Mouse (Mus musculus): Measurements from ENCODE around the gene Rfwd3. TPM values are rescaled to one million over a fixed set of nuclear protein-coding genes. Genes with fewer than 3 reads are reported as not detected.
"Not testable (repeated sequence)": the region's sequence is repeated elsewhere in the genome, so short reads cannot be mapped to it uniquely, and the experiment has no call there.

The Rfwd3 gene
- polyA plus RNA-seq, 1 experiment from 2014 or later, result 56.5 TPM

DNA sequence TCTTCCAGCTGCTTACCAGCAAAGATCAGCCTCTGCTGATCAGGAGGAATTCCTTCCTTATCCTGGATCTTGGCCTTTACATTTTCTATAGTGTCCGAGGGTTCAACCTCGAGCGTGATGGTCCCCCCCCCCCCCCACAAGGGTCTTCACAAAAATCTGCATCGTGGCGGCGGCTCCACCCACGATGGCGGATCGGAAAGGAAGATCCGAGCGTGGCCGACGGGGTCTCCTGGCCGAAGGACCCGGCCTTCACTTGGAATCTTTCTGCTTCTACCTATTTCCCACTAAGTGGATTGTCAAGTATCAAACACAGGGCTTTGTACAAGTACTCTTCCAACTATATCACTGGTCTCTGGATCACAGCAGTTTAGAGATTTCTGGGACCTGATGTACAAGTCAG is 10.0 kb upstream of the Rfwd3 start:
- not testable (repeated sequence) for H3K4me2 ChIP-seq (replicated peaks); H3K36me3 ChIP-seq; H3K9ac ChIP-seq; H3K4me3 ChIP-seq; H3K27ac ChIP-seq; ATAC-seq (ENCODE audit: low FRiP score, low read depth); H3K9me3 ChIP-seq; H3K4me1 ChIP-seq; H3K27me3 ChIP-seq (replicated peaks)
- 90% methylated on average over 15 of the region's 15 CpGs for WGBS

DNA sequence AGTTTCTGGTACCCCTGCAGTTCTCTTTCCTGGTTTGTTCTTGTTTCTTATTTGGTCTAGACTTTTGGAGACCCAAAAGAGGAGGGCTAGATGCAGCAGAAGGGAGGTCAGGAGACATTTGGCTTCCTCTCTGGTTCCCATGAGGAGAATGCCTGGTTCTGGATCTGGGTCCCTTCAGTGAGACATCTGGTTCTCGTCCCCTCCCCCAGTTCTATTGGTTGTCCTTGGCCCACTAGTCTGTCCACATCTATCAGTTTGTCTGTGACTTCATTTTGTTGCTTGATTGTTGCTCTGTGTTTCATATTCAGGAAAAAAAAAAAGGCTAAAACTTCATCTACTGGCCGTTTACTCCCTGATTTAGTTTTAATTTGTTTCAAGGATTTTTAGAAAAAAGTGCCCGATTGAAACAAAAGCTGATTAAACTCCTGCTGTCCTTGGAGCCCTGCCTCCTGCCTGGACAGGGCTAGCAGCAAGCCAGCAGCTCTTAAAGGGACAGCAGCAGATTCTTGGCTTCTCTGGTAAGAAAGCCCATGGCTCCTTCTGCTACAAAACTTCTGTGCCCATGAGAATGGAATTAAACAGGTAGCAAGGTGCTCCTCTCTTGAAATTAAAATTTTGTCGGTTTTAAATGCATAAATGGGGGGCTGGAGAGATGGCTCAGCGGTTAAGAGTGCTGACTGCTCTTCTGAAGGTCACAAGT is 5.2 kb upstream of the Rfwd3 start:
- no peak for ATAC-seq (ENCODE audit: low FRiP score, low read depth)
- Histone ChIP-seq H3K27ac (no peak overlapping the region), H3K27me3 (replicated peaks) (no peaks in the 10 kb centered on the region), H3K9me3 (no peaks in the 10 kb centered on the region), H3K4me2 (replicated peaks) (no peak overlapping the region), H3K9ac (no peak overlapping the region), H3K4me3 (no peak overlapping the region), H3K36me3 (no peaks in the 10 kb centered on the region), H3K4me1 (no peaks in the 10 kb centered on the region)
- 35% methylated on average over 5 of the region's 5 CpGs for WGBS

DNA sequence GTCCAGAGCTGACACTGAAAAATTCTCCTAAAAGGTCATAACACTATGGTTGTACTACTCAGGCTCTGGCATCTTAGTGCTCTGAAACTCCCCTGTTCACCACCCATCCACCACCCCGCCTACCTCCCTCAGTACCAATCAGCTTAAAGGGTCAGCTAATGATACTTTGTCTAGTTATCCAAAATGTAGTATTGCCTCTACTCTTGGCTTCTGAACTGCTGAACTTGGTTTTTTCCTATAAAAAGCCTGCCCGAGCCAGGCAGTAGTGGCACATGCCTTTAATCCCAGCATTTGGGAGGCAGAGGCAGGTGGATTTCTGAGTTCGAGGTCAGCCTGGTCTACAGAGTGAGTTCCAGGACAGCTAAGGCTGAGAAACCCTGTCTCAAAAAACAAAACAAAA is 4.3 kb upstream of the Rfwd3 start:
- Histone ChIP-seq H3K4me3 (no peak overlapping the region), H3K4me2 (replicated peaks) (no peak overlapping the region), H3K36me3 (no peaks in the 10 kb centered on the region), H3K9ac (no peak overlapping the region), H3K4me1 (peaks cover under 1% of the 10 kb centered on the region; the same call in 1 of the 2 replicates), H3K27ac (no peak overlapping the region), H3K27me3 (replicated peaks) (no peaks in the 10 kb centered on the region), H3K9me3 (no peaks in the 10 kb centered on the region)
- 90% methylated on average over 3 of the region's 3 CpGs for WGBS
- no peak for ATAC-seq (ENCODE audit: low FRiP score, low read depth)

DNA sequence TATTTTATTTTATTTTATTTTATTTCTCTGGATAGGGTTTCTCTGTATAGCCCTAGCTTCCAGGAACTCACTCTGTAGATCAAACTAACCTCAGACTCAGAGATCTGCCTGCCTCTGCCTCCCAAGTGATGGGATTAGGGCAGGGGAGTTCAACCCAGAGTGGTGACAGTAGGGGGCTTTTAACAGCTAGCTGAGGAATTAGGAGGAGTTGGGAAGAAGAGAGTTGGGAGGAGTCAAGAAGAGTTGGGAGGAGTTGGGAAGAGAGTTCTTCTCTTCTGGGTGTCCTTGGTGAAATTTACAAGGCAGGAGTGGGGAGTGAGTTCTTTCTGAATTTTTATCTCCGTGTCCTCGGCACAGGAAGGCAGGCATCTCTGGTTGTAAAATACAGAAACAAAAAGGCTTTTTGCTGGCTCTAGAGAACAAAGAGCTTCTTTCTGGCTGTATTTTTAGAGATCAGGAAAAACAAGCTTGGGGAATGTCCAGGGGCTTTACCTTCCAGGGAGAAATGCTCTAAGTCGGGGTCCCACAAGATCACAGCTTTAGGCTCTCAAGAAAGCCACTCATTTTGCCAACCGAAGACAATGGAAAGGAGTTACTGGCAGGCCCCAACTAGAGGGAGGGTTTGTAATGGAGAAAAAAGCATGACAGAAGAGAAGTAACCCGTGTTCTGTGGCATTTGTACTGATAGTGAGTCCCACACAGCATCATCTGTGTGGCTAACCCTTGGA is 3.2 kb upstream of the Rfwd3 start:
- H3K9ac ChIP-seq; ATAC-seq (ENCODE audit: low FRiP score, low read depth); H3K4me3 ChIP-seq; H3K9me3 ChIP-seq; H3K4me1 ChIP-seq; H3K36me3 ChIP-seq; H3K4me2 ChIP-seq (replicated peaks); H3K27me3 ChIP-seq (replicated peaks); H3K27ac ChIP-seq: not testable (repeated sequence)
- WGBS, result 73% methylated on average over 5 of the region's 5 CpGs

DNA sequence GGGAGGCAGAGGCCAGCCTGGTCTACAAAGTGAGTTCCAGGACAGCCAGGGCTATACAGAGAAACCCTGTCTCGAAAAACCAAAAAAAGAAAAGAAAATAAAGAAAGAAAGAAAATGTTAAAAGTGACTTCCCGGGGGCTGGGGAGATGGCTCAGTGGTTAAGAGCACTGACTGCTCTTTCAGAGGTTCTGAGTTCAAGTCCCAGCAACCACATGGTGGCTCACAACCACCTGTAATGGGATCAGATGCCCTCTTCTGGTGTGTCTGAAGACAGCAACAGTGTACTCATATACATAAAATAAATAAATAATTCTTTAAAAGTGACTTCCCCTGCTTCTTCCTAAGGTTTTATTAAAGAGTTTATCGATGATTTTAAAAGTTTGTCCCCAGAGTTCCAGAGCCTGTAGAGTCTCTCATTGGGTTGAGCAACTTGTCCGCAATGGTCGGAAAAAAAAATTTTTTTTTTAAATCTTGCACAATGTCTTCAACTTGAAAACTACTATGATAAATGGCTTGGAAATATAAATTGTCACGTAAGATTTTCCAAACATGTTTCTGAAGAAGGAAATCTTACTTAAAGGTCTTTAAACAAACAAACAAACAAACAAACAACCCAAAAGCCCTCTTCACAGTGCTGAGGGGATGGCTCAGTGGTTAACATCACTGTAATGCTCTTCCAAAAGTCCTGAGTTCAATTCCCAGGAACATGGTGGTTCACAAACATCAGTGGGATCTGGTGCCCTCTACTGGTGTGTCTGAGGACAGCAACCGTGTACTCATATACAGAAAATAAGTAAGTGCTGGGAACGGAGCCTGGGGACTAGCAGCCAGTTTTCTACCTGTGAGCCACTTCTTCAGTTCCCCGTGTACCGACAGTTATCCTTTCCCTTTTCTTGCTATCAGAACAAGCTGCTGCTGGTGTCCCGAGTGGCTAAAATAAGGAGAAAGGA is 850 bp upstream of the Rfwd3 start:
- Histone ChIP-seq H3K4me3 (0 out of 2 replicates have a peak overlapping the region, but pooled peaks have one; percentile 13), H3K27me3 (replicated peaks) (no peaks in the 10 kb centered on the region), H3K36me3 (peaks cover 7% of the 10 kb centered on the region; the same call in 1 of the 2 replicates), H3K4me2 (replicated peaks) (peak overlapping the region; percentile 44), H3K4me1 (peaks cover 4% of the 10 kb centered on the region), H3K9me3 (no peaks in the 10 kb centered on the region), H3K27ac (no peak overlapping the region), H3K9ac (no peak overlapping the region)
- 66% methylated on average over 11 of the region's 11 CpGs for WGBS
- 0 out of 2 replicates have a peak, but pooled peaks have one; percentile 10 for ATAC-seq (ENCODE audit: low FRiP score, low read depth)

DNA sequence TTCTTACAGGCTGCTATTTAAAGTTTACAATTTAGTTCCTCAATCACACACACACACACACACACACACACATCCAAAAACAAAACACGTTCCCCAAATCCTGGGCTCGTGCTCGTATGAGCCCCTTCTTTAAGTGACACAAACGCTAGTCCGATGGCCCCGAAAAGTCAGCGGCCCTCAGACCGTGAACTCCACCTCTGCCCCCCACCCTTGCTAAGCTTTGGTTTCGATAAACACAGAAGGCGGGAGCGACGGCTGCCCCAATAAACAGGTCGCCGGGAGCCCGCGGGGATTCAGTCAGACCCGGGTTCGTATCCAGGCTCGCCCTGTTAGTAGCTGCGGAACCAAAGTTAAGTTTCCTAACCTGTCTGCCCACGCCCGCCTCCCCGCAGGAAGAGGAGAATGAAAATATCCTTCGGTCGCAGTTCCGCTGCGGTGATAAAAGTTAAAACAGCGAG is 630 bp downstream of the Rfwd3 start:
- peaks cover 13% of the 10 kb centered on the region for H3K36me3 ChIP-seq
- WGBS, result under 1% methylated on average over 28 of the region's 28 CpGs
- H3K4me3 ChIP-seq, result peak overlapping the region; percentile 84
- ATAC-seq (ENCODE audit: low FRiP score, low read depth), result peak; percentile 23; the same call in 1 of the 2 replicates
- peaks cover 4% of the 10 kb centered on the region for H3K4me1 ChIP-seq
- H3K4me2 ChIP-seq (replicated peaks), result peak overlapping the region; percentile 79
- H3K27ac ChIP-seq, result no peak overlapping the region
- no peaks in the 10 kb centered on the region for H3K9me3 ChIP-seq
- no peaks in the 10 kb centered on the region for H3K27me3 ChIP-seq (replicated peaks)
- H3K9ac ChIP-seq, result peak overlapping the region; percentile 77

DNA sequence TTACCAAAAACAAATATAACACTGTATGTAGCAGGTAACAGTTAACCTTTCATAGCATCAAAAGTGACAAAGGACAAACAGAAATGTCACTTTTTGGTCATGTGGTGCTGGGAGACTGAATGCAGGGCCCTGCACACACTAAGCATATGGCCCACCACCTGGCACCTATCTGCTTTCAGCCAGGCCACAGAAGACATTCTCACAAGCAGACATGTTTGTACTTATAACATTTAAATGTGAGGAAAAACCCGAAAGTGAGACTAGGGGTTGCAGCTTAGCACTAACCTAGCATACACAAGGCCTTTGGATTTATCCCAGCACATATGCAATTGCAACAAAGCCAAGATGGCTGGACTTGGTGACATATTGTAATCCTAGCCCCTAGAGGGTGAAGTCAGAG is 2.0 kb downstream of the Rfwd3 start:
- Histone ChIP-seq H3K36me3 (peaks cover 26% of the 10 kb centered on the region), H3K4me2 (replicated peaks) (peak overlapping the region; percentile 20; the same call in 1 of the 2 replicates), H3K27ac (no peak overlapping the region), H3K9me3 (no peaks in the 10 kb centered on the region), H3K4me3 (no peak overlapping the region), H3K9ac (no peak overlapping the region), H3K4me1 (peaks cover 4% of the 10 kb centered on the region), H3K27me3 (replicated peaks) (no peaks in the 10 kb centered on the region)
- ATAC-seq (ENCODE audit: low FRiP score, low read depth), result no peak
- 97% methylated on average over 1 of the region's 1 CpGs for WGBS

DNA sequence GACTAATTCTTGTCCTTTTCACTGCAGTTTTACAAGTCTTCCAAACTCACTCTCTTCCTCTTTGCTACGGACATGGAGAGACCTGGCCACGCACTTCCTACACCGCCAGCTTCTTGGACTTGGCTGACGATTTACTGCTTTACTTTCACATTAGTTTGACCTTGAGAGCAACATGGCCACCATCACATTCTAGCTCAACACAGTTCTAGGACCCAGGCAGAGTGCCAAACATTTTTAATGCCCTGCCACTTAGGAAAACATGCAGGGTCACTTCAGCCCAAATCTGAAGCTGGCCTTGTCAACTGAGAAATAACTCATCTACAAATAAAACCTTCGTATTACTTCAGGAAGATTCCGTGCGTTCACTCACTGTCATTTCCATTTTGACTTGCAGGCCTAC is 8.3 kb downstream of the Rfwd3 start:
- Histone ChIP-seq H3K4me3 (no peak overlapping the region), H3K4me2 (replicated peaks) (no peak overlapping the region), H3K9ac (no peak overlapping the region), H3K9me3 (no peaks in the 10 kb centered on the region), H3K27ac (no peak overlapping the region), H3K36me3 (peaks cover 67% of the 10 kb centered on the region), H3K4me1 (no peaks in the 10 kb centered on the region), H3K27me3 (replicated peaks) (no peaks in the 10 kb centered on the region)
- 97% methylated on average over 7 of the region's 7 CpGs for WGBS
- ATAC-seq (ENCODE audit: low FRiP score, low read depth), result no peak

DNA sequence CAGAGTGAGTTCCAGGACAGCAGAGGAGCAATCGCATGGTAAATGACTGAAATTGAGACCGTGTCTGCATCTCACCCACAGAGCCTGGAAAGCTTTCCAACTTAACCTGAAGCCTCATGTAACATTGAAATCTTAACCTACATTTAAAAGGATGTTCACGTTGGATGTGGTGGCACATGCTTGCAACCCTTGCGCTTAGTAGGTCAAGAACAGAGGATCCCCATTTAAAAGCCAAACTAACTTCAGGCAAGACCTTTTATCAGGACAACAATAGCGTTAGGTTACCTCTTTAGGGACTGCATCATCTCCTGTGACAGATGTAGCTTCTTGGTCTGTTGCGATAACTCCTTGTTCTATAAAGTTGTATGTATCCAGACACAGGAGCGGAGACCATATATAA is 9.4 kb downstream of the Rfwd3 start:
- no peak overlapping the region for H3K9ac ChIP-seq
- ATAC-seq (ENCODE audit: low FRiP score, low read depth), result no peak
- no peaks in the 10 kb centered on the region for H3K4me1 ChIP-seq
- H3K36me3 ChIP-seq, result peaks cover 74% of the 10 kb centered on the region
- no peak overlapping the region for H3K4me2 ChIP-seq (replicated peaks)
- no peaks in the 10 kb centered on the region for H3K27me3 ChIP-seq (replicated peaks)
- no peak overlapping the region for H3K4me3 ChIP-seq
- H3K9me3 ChIP-seq, result no peaks in the 10 kb centered on the region
- no peak overlapping the region for H3K27ac ChIP-seq
- WGBS, result 98% methylated on average over 7 of the region's 7 CpGs

DNA sequence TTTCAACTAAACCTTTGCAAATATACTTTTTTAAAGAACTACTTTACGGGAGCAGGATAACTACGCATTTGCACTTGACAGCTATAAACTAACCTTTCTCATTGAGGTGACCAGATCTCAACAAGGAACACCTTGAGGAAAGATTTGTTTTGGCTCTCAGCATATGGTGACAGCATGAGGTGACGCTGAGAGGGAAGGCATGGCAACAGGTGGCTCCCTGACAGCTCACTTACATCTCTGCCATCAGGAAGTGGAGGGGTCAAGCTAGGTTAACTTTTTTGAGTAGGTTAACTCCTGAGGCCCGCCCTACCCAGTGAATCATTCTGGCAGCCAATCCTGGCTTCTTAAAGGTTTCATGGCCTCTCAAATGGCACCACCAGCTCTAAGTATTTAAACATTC is 14.4 kb downstream of the Rfwd3 start:
- no peak overlapping the region for H3K27ac ChIP-seq
- no peak overlapping the region for H3K9ac ChIP-seq
- no peak overlapping the region for H3K4me3 ChIP-seq
- no peaks in the 10 kb centered on the region for H3K27me3 ChIP-seq (replicated peaks)
- peaks cover 81% of the 10 kb centered on the region for H3K36me3 ChIP-seq
- WGBS, result 92% methylated on average over 4 of the region's 4 CpGs
- no peak overlapping the region for H3K4me2 ChIP-seq (replicated peaks)
- no peaks in the 10 kb centered on the region for H3K4me1 ChIP-seq
- ATAC-seq (ENCODE audit: low FRiP score, low read depth), result no peak
- H3K9me3 ChIP-seq, result no peaks in the 10 kb centered on the region

DNA sequence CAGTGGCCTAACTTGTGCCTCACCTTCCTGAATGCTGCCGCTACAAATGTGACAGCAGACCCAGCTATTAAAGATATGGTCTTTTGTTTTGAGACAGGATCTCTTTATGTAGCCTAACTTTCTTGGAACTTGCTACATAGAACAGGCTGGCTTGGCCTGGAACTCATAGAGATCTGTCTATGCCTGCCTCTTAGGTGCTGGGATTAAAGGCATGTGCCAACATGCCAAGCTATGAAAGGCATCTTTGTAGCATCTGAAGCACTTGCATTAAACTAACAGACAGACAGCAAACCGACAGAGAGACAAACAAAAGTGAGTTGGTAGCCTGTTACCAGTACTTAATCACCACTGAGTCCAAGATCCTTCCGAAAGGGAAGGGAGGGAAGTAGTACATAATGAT is 17.9 kb downstream of the Rfwd3 start:
- Histone ChIP-seq H3K36me3 (peaks cover 79% of the 10 kb centered on the region), H3K9ac (no peak overlapping the region), H3K9me3 (no peaks in the 10 kb centered on the region), H3K4me1 (no peaks in the 10 kb centered on the region), H3K4me3 (no peak overlapping the region), H3K4me2 (replicated peaks) (no peak overlapping the region), H3K27me3 (replicated peaks) (no peaks in the 10 kb centered on the region), H3K27ac (no peak overlapping the region)
- ATAC-seq (ENCODE audit: low FRiP score, low read depth), result no peak
- WGBS, result 98% methylated on average over 3 of the region's 3 CpGs

DNA sequence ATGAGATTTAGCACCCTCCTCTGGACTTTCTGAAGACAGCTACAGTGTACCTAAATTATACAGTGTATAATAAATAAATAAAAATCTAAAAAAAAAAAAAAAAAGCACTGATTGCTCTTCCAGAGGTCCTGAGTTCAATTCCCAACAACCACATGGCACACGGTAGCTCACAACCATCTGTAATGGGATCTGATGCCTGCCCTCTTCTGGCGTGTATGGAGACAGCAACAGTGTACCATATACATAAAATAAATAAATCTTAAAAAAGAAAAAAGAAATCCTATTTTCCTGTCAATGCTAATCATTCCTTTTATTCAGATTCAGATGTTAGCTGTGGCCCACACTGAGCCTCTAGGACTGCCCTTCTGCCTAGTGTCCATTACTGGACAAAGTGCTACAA is 31.7 kb downstream of the Rfwd3 start:
- no peak overlapping the region for H3K4me3 ChIP-seq
- H3K27me3 ChIP-seq (replicated peaks), result no peaks in the 10 kb centered on the region
- H3K27ac ChIP-seq, result no peak overlapping the region
- no peaks in the 10 kb centered on the region for H3K9me3 ChIP-seq
- no peaks in the 10 kb centered on the region for H3K4me1 ChIP-seq
- H3K9ac ChIP-seq, result no peak overlapping the region
- ATAC-seq (ENCODE audit: low FRiP score, low read depth), result no peak
- H3K4me2 ChIP-seq (replicated peaks), result no peak overlapping the region
- 73% methylated on average over 2 of the region's 2 CpGs for WGBS
- peaks cover 10% of the 10 kb centered on the region for H3K36me3 ChIP-seq

All from neural tube, embryonic 12.5 days (tissue).